Mouse (Mus musculus): ENCODE data around the gene Snd1.

GRCm38 (mm10) chr6:28486008-28486407, 11.1 kb downstream of the Snd1 start:
- TF ChIP-seq CTCF (IDR thresholded peaks at IDR 0.05; ENCODE audit: extremely low read depth, insufficient read depth, low read length) (no peak), POLR2A (IDR thresholded peaks at IDR 0.05; ENCODE audit: extremely low read depth, insufficient read depth, low read length) (no peak)
